Mouse (Mus musculus): Measurements from ENCODE around the gene 1700001K19Rik. TPM values are rescaled to one million over a fixed set of nuclear protein-coding genes. Genes with fewer than 3 reads are reported as not detected.

The 1700001K19Rik gene
- total and polyA plus RNA-seq, 3 experiments = not detected

DNA sequence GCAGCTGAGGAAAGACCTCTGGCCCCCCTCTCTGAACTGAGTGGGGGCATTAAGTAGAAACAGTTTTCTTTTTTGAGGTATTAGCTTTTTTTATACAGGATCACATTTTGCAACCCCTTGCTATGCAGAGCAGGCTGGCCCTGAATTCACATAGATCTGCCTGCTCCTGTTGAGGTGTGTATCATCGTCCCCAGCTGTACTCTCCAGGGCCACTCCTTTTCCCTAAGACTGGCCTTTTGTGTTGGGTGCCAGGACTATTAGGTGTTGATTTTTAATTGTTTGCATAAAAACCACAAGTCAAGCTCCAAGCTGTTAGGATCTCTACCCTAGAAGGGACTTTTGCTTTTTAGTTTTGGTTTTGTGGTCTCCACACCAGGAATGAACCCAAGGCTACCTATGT, 15.7 kb upstream of the 1700001K19Rik start:
- Histone ChIP-seq H3K4me2 (ENCODE audit: insufficient read depth, low read depth, poor library complexity, severe bottlenecking) (peak overlapping the region; percentile 63), H3K9me3 (replicated peaks; ENCODE audit: low read length) (no peaks in the 10 kb centered on the region), H3K9ac (ENCODE audit: insufficient read depth, low read depth) (peak overlapping the region; percentile 83), H3K4me1 (ENCODE audit: control insufficient read depth in 1 of 2, insufficient read depth in 2 of 2) (peaks cover 21 to 56% of the 10 kb centered on the region in 2 experiments), H3K27me3 (replicated peaks) (no peaks in the 10 kb centered on the region), H3K27ac (ENCODE audit: insufficient read depth, low read depth) (peak overlapping the region; percentile 88), H3K36me3 (replicated peaks in 1 of 2; ENCODE audit: control insufficient read depth in 1 of 2, insufficient read depth in 1 of 2, low read length in 1 of 2) (peaks cover 10 to 13% of the 10 kb centered on the region in 2 experiments), H3K4me3 (replicated peaks in 1 of 3; ENCODE audit: low read depth in 2 of 3, low read length in 2 of 3, poor library complexity in 1 of 3) (peak overlapping the region; percentile 39 to 47 (median 43)), H3K79me2 (replicated peaks; ENCODE audit: control insufficient read depth, extremely low read depth, insufficient read depth, poor library complexity, severe bottlenecking) (peaks cover 25% of the 10 kb centered on the region)
- TF ChIP-seq RAD21 (IDR thresholded peaks at IDR 0.05; ENCODE audit: low read depth, low read length) (no peak), MEF2A (IDR thresholded peaks at IDR 0.05; ENCODE audit: borderline replicate concordance, low read depth, low read length) (no peak), KAT2A (IDR thresholded peaks at IDR 0.05; ENCODE audit: insufficient replicate concordance, low read length) (no peak), HCFC1 (IDR thresholded peaks at IDR 0.05; ENCODE audit: low read depth, low read length) (no peak), IRF4 (IDR thresholded peaks at IDR 0.05; ENCODE audit: low read depth, low read length) (no peak), TCF12 (IDR thresholded peaks at IDR 0.05; ENCODE audit: low read depth, low read length) (peak; percentile 18; the same call in 1 of the 2 replicates), BHLHE40 (IDR thresholded peaks at IDR 0.05; ENCODE audit: low read depth, low read length) (no peak), E2F4 (IDR thresholded peaks at IDR 0.05; ENCODE audit: insufficient replicate concordance, low read depth, low read length) (no peak), ZC3H11A (IDR thresholded peaks at IDR 0.05; ENCODE audit: low read depth, low read length) (no peak)
- in situ Hi-C loops (cut with MboI; ENCODE audit: low pct_ligation_motif_present, low pct_unique_long_range_greater_than_20kb, low sequenced_read_pairs) = no loop called here
- dilution Hi-C loops (cut with MboI; ENCODE audit: extremely low pct_ligation_motif_present, extremely low pct_unique_long_range_greater_than_20kb, low sequenced_read_pairs) = no loop called here
- DNase-seq (ENCODE audit: extremely low read depth) = no peak

DNA sequence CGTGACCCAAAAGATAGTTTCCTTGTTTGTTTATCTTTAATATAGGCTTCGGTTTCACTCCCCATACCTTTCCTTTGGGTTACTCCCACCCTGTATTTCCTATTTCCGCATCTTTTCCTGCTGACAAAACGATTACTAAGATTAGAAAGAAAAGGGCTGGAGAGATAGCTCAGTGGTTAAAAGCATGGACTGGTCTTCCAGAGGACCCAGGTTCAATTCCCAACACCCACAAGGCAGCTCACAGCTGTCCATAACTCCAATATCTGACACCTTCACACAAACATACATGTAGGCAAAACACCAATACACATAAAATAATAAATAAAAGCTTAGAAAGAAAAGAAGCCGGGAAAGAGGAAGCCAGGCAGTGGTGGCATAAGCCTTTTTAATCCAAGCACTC, 15.0 kb upstream of the 1700001K19Rik start:
- DNase-seq (ENCODE audit: extremely low read depth) = no peak
- Histone ChIP-seq H3K79me2 (replicated peaks; ENCODE audit: control insufficient read depth, extremely low read depth, insufficient read depth, poor library complexity, severe bottlenecking) (peaks cover 29% of the 10 kb centered on the region), H3K4me3 (replicated peaks in 1 of 3; ENCODE audit: low read depth in 2 of 3, low read length in 2 of 3, poor library complexity in 1 of 3) (peak overlapping the region in 1 of 3 experiments; percentile 99), H3K4me2 (ENCODE audit: insufficient read depth, low read depth, poor library complexity, severe bottlenecking) (peak overlapping the region; percentile 63), H3K9ac (ENCODE audit: insufficient read depth, low read depth) (peak overlapping the region; percentile 87), H3K27ac (ENCODE audit: insufficient read depth, low read depth) (peak overlapping the region; percentile 88; the same call in 1 of the 2 replicates), H3K27me3 (replicated peaks) (no peaks in the 10 kb centered on the region), H3K4me1 (ENCODE audit: control insufficient read depth in 1 of 2, insufficient read depth in 2 of 2) (peaks cover 21 to 54% of the 10 kb centered on the region in 2 experiments), H3K36me3 (replicated peaks in 1 of 2; ENCODE audit: control insufficient read depth in 1 of 2, insufficient read depth in 1 of 2, low read length in 1 of 2) (peaks cover 14 to 17% of the 10 kb centered on the region in 2 experiments), H3K9me3 (replicated peaks; ENCODE audit: low read length) (no peaks in the 10 kb centered on the region)
- in situ Hi-C loops (cut with MboI; ENCODE audit: low pct_ligation_motif_present, low pct_unique_long_range_greater_than_20kb, low sequenced_read_pairs) = no loop called here
- dilution Hi-C loops (cut with MboI; ENCODE audit: extremely low pct_ligation_motif_present, extremely low pct_unique_long_range_greater_than_20kb, low sequenced_read_pairs) = no loop called here
- no peak for TF ChIP-seq JUND (conservative IDR thresholded peaks at IDR 0.05; ENCODE audit: low read depth, low read length)
- TF ChIP-seq IRF4 (IDR thresholded peaks at IDR 0.05; ENCODE audit: low read depth, low read length) = no peak
- 0 out of 2 replicates have a peak, but pooled peaks have one; percentile 16 for TF ChIP-seq ELF1 (IDR thresholded peaks at IDR 0.05; ENCODE audit: low read depth, low read length)

GRCm38 (mm10) chr12:110696975-110697400, 14.6 kb upstream of the 1700001K19Rik start:
- Histone ChIP-seq H3K4me3 (replicated peaks in 1 of 3; ENCODE audit: low read depth in 2 of 3, low read length in 2 of 3, poor library complexity in 1 of 3) (peak overlapping the region; percentile 60 to 99 (median 61)), H3K9me3 (replicated peaks; ENCODE audit: low read length) (no peaks in the 10 kb centered on the region), H3K36me3 (replicated peaks in 1 of 2; ENCODE audit: control insufficient read depth in 1 of 2, insufficient read depth in 1 of 2, low read length in 1 of 2) (peaks cover 14 to 20% of the 10 kb centered on the region in 2 experiments), H3K9ac (ENCODE audit: insufficient read depth, low read depth) (peak overlapping the region; percentile 87), H3K79me2 (replicated peaks; ENCODE audit: control insufficient read depth, extremely low read depth, insufficient read depth, poor library complexity, severe bottlenecking) (peaks cover 29% of the 10 kb centered on the region), H3K27me3 (replicated peaks) (no peaks in the 10 kb centered on the region), H3K4me2 (ENCODE audit: insufficient read depth, low read depth, poor library complexity, severe bottlenecking) (peak overlapping the region; percentile 63), H3K27ac (ENCODE audit: insufficient read depth, low read depth) (peak overlapping the region; percentile 42; the same call in 1 of the 2 replicates), H3K4me1 (ENCODE audit: control insufficient read depth in 1 of 2, insufficient read depth in 2 of 2) (peaks cover 17 to 52% of the 10 kb centered on the region in 2 experiments)
- dilution Hi-C loops (cut with MboI; ENCODE audit: extremely low pct_ligation_motif_present, extremely low pct_unique_long_range_greater_than_20kb, low sequenced_read_pairs) = no loop called here
- TF ChIP-seq TCF12 (IDR thresholded peaks at IDR 0.05; ENCODE audit: low read depth, low read length) = no peak
- TF ChIP-seq MAZ (IDR thresholded peaks at IDR 0.05; ENCODE audit: low read depth, low read length) = no peak
- no peak for TF ChIP-seq ZKSCAN1 (IDR thresholded peaks at IDR 0.05; ENCODE audit: borderline replicate concordance, low read depth, low read length)
- TF ChIP-seq MAX (IDR thresholded peaks at IDR 0.05; ENCODE audit: low read length) = peak; percentile 54; the same call in 1 of the 2 replicates
- TF ChIP-seq MYC (IDR thresholded peaks at IDR 0.05; ENCODE audit: low read depth, low read length) = 0 out of 2 replicates have a peak, but pooled peaks have one; percentile 59
- TF ChIP-seq MXI1 (IDR thresholded peaks at IDR 0.05; ENCODE audit: low read depth, low read length) = no peak; the same call in 1 of the 2 replicates
- TF ChIP-seq BHLHE40 (IDR thresholded peaks at IDR 0.05; ENCODE audit: low read depth, low read length) = peak; percentile 39; the same call in 1 of the 2 replicates
- no peak for TF ChIP-seq HCFC1 (IDR thresholded peaks at IDR 0.05; ENCODE audit: low read depth, low read length)
- no peak for TF ChIP-seq MAFK (IDR thresholded peaks at IDR 0.05; ENCODE audit: insufficient replicate concordance, low read length)
- no peak; the same call in 1 of the 2 replicates for TF ChIP-seq CHD1 (IDR thresholded peaks at IDR 0.05; ENCODE audit: low read depth, low read length)
- no peak for DNase-seq (ENCODE audit: extremely low read depth)
- in situ Hi-C loops (cut with MboI; ENCODE audit: low pct_ligation_motif_present, low pct_unique_long_range_greater_than_20kb, low sequenced_read_pairs) = no loop called here

All from CH12.LX (cell line).